Mouse (Mus musculus): ENCODE measurements around the gene Cd33. TPM values are rescaled to one million over a fixed set of nuclear protein-coding genes. Genes with fewer than 3 reads are reported as not detected.

Gene Cd33
- 1 to 10 TPM; 3.8 to 4.4 TPM for total RNA-seq (2021)

GRCm38 (mm10) chr7:43544225-43544977 is at the start of gene Cd33:
Cd33 (minus strand) TSS chr7:43544428.
- DNase-seq = peak in 1 of 2 experiments; percentile 41
- intact Hi-C loops (cut with DNase I) = no loop called here

- no peak for DNase-seq
- intact Hi-C loops (cut with DNase I) = loop anchor here (10.0 kb wide), 1 partner anchor 310 kb away; no protein-coding TSS in a partner anchor
Observed at GRCm38 (mm10) chr7:43584790-43585189, 40.6 kb upstream of the Cd33 start.

GRCm38 (mm10) chr7:43580526-43580925 is 36.3 kb upstream of the Cd33 start:
- intact Hi-C loops (cut with DNase I) = loop anchor here (10.0 kb wide), 1 partner anchor 314 kb away; no protein-coding TSS in a partner anchor
- no peak for DNase-seq

- intact Hi-C loops (cut with DNase I) = loop anchor here (1.0 to 10.0 kb wide), 5 partner anchors 17 to 315 kb away; partner anchors contain the start of genes Ctu1, Zfp658 and Zfp715
Observed at GRCm38 (mm10) chr7:43579440-43580171, 35.4 kb upstream of the Cd33 start, which contains the start of gene Zfp719. Zfp719 (plus strand) TSS chr7:43579610.

GRCm38 (mm10) chr7:43571216-43571615 is 27.0 kb upstream of the Cd33 start:
- DNase-seq = no peak
- intact Hi-C loops (cut with DNase I) = loop anchor here (10.0 kb wide), 1 partner anchor 256 kb away; the partner anchor contains the start of gene Zfp715

More at GRCm38 (mm10) chr7:43579440-43580171, 35.4 kb upstream of the Cd33 start, which contains the start of gene Zfp719:
- peak; percentile 83 to 85 for DNase-seq

GRCm38 (mm10) chr7:43563300-43563699 is 19.1 kb upstream of the Cd33 start:
- DNase-seq = peak in 1 of 2 experiments; percentile 16
- intact Hi-C loops (cut with DNase I) = loop anchor here (2.0 to 5.0 kb wide), 2 partner anchors 16 to 96 kb away; partner anchors contain the start of gene Zfp719

GRCm38 (mm10) chr7:43562651-43563070 is 18.4 kb upstream of the Cd33 start:
- DNase-seq = peak in 1 of 2 experiments; percentile 22
- intact Hi-C loops (cut with DNase I) = loop anchor here (2.0 to 5.0 kb wide), 2 partner anchors 16 to 95 kb away; partner anchors contain the start of gene Zfp719

GRCm38 (mm10) chr7:43562006-43562633 is 17.9 kb upstream of the Cd33 start, which contains the start of gene Zfp658:
Zfp658 (plus strand) TSS chr7:43562256.
- DNase-seq = peak; percentile 79 to 81
- intact Hi-C loops (cut with DNase I) = loop anchor here (2.0 to 5.0 kb wide), 2 partner anchors 17 to 95 kb away; partner anchors contain the start of gene Zfp719

GRCm38 (mm10) chr7:43556901-43557300 is 12.7 kb upstream of the Cd33 start:
- DNase-seq = no peak
- intact Hi-C loops (cut with DNase I) = no loop called here

GRCm38 (mm10) chr7:43555351-43555750 is 11.1 kb upstream of the Cd33 start:
- DNase-seq = no peak
- intact Hi-C loops (cut with DNase I) = no loop called here

GRCm38 (mm10) chr7:43554550-43554949 is 10.3 kb upstream of the Cd33 start:
- DNase-seq = peak; percentile 51 to 57
- intact Hi-C loops (cut with DNase I) = no loop called here

GRCm38 (mm10) chr7:43553153-43553552 is 8.9 kb upstream of the Cd33 start:
- intact Hi-C loops (cut with DNase I) = no loop called here
- peak in 1 of 2 experiments; percentile 19 for DNase-seq

GRCm38 (mm10) chr7:43548206-43548605 is 4.0 kb upstream of the Cd33 start:
- no peak for DNase-seq
- intact Hi-C loops (cut with DNase I) = no loop called here

- DNase-seq = no peak
- intact Hi-C loops (cut with DNase I) = no loop called here
Observed at GRCm38 (mm10) chr7:43547666-43548065, 3.4 kb upstream of the Cd33 start.

- intact Hi-C loops (cut with DNase I) = no loop called here
- no peak for DNase-seq
Observed at GRCm38 (mm10) chr7:43545656-43546545, 1.7 kb upstream of the Cd33 start.

- DNase-seq = no peak
Observed at GRCm38 (mm10) chr7:43538524-43538923, 5.7 kb downstream of the Cd33 start.

GRCm38 (mm10) chr7:43532936-43533505 is 11.2 kb downstream of the Cd33 start:
- no peak for DNase-seq
- intact Hi-C loops (cut with DNase I) = no loop called here

More at GRCm38 (mm10) chr7:43538524-43538923, 5.7 kb downstream of the Cd33 start:
- intact Hi-C loops (cut with DNase I) = no loop called here

GRCm38 (mm10) chr7:43530216-43530785 is 13.9 kb downstream of the Cd33 start:
- no peak for DNase-seq
- intact Hi-C loops (cut with DNase I) = no loop called here

GRCm38 (mm10) chr7:43525313-43525712 is 18.9 kb downstream of the Cd33 start:
- intact Hi-C loops (cut with DNase I) = no loop called here
- DNase-seq = no peak

Measured in heart, postnatal 36 days (tissue).